Mouse (Mus musculus): Measurements from ENCODE around the gene Fhit. TPM values are rescaled to one million over a fixed set of nuclear protein-coding genes. Genes with fewer than 3 reads are reported as not detected.
A peak's percentile ranks its signal among the peaks of the same experiment; 100 is the strongest.

The Fhit gene
- total RNA-seq, 2 experiments from 2014 or later = 3.2 to 5.8 TPM

DNA sequence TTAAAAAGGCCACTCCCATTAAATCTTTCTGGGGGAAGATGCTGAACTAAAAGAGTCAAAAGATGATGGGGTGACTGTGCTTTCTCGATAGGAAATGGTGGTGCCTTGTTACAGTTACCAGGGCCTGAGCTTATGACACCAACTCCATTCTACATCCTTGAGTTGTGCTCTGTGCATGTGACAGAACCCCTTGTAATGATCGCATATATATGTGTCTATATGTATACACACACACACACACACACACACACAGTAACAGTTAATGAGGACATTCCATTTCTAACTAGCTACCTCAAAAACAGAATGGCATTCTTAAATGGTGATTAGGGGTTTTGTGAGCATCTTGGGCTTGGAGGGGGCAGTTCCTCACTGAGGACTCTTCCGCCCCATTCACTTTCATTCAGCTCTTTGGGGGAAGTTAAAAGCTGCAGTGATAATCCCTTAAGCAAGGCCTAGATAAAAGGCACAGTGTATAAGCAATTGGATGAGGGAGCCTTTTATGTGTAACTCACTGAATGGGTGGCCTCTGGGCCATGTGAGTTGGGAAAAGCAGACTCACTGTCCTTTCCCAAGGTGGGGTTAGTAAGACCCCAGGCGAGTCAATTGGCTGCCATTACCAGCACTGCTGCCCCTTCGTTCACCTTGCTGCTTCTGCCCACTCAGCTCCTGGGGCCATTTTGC is 449.9 kb downstream of the Fhit start:
- no peak for DNase-seq
- intact Hi-C loops (cut with DNase I) = no loop called here

DNA sequence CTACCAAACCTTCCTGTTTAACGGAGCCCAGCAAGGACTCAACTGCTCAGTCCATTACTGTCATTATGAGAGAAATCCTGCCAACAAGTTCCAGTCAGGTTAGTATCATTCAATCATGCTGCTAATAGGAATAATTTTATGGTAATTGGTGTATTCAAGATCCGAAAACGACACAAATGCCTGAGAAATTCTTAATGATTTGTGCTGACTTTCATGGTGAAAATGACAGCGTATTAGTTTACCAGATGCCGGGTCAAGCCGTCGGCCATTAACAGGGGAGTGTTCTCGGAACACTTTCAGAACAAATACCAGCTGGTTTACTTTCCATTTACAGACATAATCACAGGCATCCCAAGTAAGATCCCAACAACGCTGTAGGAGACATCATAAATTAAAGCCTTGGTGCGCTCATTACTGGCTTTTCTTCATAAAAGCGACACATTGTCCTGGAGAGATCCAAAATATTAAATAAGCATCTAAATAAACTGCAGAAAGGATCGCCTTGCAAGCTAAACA is 451.0 kb downstream of the Fhit start:
- DNase-seq = no peak
- intact Hi-C loops (cut with DNase I) = no loop called here

DNA sequence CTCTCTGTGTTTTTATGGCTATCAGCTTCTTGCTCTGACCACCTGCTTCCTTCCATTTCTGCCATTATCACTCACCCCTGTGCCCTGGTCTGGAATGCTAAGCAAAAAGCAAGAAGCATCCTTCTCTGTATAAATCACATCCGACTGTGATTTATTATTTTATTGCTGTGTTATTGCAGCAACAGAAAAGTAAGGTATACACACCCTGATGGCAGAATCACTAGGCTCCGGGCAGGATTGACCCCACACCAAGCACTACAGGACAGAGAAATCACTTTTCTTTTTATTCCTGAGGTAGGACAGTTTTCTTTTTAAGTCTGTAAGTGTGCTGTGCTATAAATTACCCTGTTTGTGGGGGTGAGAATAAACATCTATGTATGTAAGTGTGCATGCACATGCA is 460.1 kb downstream of the Fhit start:
- DNase-seq = no peak
- intact Hi-C loops (cut with DNase I) = no loop called here

DNA sequence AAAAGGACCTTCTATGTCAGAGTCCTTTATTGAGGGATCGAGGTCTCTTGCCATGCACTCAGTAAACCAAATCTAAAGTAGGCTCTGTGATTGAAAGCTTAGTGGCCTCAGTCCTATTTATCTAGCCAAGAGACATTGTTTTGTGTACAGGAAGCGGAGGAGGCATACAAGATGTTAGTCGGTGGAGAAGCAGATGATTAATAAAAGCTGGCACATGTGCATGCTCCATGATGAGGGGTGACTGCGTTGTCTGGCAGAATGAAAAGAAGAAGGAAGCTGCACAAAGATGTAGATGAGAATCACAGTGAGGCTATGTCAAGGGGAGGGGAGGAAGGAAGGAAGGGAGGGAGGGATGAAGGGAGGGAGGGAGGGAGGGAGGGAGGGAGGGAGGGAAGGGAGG is 481.8 kb downstream of the Fhit start:
- intact Hi-C loops (cut with DNase I) = no loop called here

DNA sequence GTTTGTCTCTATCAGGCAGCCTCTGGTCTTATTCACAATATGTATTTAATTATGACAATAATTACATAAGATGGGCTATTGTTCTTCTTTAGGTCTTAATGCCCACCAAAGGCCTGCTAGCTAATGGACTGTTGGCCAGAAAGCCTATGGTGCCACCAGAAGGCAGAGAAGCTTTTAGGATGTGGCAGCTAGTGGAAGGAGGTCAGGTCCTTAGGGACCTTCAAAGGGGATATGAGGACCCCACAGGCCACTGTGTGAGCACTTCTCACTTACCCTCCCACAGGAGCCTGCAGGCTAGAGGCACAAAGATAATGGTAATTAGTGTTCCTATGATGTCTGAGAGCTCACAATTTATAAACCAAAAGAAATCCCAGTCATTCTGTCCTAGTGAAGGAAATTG is 482.2 kb downstream of the Fhit start:
- intact Hi-C loops (cut with DNase I) = no loop called here
- DNase-seq = no peak

More for the DNA sequence above, 481.8 kb downstream of the Fhit start:
- DNase-seq = no peak

DNA sequence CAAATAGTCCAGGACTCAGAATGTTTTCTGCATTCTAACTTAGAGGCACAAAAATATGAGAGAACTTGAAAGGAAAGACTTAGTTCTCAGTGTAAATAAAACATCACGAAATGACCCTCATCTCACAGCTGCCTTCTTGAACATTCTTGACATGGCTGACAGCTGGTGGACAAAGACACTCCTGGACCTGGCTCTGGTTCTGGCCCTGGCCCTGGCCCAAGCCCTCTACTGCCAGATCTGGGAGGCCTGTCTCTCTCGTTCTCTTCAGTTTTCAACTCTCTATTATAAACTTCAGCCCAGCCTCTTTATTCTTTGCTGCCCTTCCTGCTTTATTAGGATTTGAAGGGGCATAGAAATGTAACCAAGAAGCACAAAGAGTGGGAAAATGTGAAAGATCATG is 484.2 kb downstream of the Fhit start:
- peak; percentile 90 for DNase-seq
- intact Hi-C loops (cut with DNase I) = no loop called here

DNA sequence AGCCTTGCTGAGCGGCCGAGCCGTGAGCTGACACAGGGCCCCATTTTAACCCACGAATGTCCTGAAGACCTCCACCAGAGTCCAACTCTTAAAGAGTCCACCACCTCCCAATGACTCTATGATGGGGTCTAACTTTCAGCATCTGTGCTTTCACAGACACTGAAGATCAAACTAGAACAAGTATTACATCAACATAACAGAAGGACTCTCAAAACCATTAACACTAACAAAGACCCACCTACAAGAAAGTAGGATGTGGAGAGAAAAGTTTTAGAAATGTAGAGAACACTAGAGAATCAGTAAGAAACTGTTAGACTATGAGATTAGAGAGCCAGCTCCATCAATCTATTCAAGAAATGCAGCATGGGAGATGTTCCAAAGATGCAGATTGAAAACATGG is 501.6 kb downstream of the Fhit start:
- intact Hi-C loops (cut with DNase I) = no loop called here
- DNase-seq = no peak

DNA sequence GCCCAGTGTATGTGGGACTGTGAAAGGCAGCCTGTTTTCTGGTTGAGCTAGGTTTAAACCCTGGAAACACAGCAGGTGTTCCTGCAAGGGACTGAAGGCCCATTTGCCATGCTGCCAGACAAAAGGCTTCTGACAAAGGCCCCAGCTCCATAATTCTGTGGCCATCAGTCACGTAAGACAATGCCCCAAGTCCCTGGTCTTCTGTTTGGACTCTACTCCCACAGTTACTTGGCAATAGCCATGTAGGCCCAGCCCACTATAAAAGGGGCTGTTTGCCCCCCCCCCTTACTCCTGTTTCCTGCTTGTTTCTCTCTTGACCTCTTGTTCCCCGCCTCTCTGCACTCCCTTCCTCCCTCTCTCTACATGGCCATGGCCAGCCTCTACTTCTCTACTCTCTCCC is 502.5 kb downstream of the Fhit start:
- intact Hi-C loops (cut with DNase I) = no loop called here
- no peak for DNase-seq

DNA sequence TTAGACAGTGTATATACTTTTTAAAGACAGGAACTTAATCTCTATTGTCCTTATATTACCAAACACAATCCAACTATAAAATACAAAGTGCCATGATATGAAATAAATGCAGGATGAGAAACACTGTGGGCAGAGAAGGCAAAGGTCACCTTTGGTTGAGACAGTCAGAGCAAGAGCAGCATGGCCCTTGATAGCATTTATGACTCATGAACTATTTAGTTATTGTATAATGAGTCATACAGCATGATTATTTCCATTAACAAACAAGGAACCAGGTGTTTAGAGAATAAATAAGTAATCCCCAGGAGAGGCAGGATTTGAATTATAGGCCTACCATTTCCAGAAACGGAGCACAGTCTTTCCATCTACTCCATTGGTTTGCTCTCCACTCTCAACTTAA is 503.6 kb downstream of the Fhit start:
- intact Hi-C loops (cut with DNase I) = no loop called here
- DNase-seq = no peak

DNA sequence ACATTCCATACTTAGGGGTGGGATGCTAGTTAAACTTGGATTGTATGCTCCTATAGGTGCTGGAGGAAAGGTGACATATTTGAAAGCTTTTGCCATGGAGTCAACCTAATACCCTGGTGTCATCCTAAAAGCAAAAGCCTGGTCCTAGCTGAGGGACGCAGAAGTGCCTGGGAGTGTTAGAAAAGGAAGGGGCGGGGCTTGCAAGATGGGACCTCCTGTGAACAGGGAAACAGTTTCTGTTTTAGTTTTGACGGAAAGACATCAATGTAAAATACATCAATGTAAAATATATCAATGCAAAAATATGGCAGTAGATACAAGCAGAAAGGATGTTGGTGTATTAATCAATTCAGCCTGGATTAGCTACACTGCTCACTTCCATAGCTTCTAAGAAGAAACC is 504.5 kb downstream of the Fhit start:
- no peak for DNase-seq
- intact Hi-C loops (cut with DNase I) = no loop called here

DNA sequence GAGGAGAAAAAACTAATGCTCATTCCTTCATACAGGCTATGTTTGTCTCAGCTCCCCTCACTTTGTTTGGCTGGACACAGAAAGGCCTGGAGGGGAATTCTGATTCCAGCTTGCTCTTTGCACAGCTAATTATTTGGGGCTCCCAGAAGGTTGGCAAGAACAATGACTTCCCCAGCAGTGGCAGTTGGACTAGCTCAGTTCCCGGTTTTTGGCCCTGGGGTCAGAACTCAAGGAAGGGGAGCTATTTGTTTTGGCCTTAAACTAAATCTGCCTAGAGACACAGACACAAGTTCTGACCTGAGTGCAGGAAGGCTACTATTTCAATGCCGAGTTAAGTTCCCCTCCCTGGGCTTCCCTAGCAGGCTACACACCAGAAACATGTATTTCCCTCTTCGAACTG is 506.0 kb downstream of the Fhit start:
- intact Hi-C loops (cut with DNase I) = no loop called here
- DNase-seq = no peak

DNA sequence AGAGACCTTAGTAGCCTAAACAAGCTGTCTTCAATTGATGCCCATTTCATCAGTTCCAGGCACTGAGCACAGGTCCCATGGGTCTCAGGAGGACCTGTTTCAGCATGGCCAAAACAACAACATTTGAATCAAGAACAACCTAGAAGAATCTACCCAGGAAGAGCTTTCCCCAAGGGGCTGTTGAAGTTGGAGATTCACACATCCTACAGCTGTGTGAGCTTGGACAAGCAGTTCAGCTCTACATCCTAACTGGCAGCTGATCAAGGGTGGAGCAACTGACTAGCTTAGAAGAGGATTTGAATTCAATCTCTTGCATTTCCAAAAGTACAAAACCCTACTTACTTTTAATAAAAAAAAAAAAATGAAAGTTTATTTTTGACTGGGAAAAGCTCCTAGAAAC is 514.0 kb downstream of the Fhit start:
- intact Hi-C loops (cut with DNase I) = no loop called here
- DNase-seq = no peak

DNA sequence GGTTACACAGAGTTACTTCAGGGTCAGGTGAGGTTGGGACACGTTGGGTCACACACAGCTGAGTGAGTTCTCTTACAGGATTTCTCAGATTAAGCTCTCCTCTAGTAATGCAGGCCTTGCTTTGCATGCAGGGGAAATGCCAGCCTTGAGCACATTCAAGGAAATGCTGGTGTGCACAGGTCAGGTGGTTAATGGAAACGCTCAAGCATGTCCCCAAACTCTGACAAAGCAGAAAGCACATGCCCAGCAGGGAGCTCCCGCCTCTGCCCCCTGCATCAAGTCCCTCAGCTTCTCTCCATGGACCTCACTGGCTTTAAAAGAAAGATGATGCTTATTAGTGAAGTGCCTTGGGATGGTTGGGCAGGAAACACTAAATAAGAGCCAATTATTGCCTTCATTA is 530.1 kb downstream of the Fhit start:
- DNase-seq = no peak
- intact Hi-C loops (cut with DNase I) = loop anchor here (1.0 kb wide), 1 partner anchor 40 kb away; no protein-coding TSS in a partner anchor

DNA sequence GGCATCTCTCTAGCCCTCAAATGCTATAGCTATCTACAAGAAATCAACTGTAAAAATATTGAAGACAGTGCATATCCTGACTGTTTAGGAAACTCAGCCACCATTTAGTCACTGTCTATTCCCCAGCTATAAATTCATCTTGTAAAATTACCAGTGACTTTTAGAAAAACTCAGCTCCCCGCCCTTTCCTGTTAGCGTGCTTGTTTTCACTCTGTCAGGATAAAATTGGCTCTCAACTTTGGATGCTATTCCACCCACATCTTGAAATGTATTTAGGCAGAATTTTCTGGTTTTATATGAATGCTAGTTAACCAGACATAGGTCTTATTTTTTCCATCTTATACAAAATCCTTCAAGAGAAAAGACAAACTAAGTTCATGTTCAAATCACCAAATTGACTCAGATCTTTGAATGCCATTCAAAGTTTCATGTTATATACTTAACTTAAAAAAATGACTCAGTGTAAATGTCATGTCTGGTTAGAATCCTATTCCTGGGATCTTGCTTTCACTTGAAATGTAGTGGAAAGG is 530.9 kb downstream of the Fhit start:
- DNase-seq = no peak
- intact Hi-C loops (cut with DNase I) = no loop called here

DNA sequence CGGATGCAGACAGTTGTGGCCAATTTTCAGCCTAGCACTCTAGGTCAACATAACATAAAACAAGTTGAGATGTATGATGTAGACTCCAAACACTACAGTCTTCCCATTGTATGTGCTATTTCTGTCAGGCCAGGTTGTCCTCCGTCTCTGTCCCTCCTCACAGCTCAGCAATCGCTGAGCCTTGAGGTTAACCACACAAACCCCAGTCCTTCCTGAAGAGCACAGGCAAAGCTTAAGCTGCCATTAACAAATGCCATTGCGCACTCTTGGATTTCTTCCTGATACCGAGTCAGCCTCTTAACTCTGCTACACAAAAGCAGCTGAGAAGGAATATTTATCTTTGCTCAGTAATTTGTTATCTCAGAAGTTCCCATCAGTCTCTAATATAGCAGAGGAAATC is 568.4 kb downstream of the Fhit start:
- intact Hi-C loops (cut with DNase I) = no loop called here
- no peak for DNase-seq

DNA sequence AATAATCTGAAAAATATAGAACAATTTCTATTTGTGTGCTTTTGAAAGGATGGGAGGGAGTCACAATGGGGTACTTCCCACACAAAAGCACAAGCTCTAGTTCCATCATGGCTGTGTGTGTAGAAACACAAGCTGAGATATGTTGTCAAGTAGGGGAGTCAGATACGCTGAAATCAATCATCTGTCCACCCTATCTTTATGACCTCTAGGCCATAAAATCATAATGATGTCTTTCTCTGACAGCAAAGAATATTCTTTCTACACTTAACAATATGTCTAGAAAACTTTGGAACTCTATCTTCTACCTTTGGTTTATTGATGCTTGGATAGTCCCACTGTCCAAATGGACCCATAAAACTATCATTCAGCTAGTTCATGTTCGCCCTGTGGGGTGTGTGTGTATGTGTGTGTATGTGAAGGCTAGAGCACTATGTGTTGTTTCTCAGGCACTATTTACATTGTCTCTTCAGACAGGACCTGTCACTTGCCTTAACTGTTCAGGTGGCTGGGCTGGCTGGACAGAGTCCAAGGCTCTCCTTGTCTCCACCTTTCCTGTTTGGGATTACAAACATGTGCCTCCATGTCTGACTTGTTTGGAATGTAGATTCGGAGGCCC is 592.8 kb downstream of the Fhit start:
- DNase-seq = no peak
- intact Hi-C loops (cut with DNase I) = no loop called here

DNA sequence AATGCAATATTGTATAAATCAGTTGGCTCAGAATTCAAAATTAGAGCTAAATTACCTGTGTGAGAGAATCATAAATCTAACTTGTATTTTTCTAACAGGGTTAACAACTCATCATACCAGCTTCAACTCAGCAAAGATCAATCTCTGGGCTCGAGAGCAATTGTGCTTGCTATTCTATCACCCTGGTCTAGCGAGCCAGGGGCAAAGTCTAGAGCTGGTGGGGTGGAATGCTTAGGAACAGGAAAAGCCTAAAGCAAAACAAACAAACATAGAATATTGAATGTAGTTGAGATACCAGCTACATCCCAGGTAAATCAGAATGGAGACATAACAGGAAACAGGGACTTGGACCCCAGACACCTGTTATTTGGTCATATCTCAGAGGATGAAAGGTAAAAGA is 594.1 kb downstream of the Fhit start:
- no peak for DNase-seq
- intact Hi-C loops (cut with DNase I) = no loop called here

DNA sequence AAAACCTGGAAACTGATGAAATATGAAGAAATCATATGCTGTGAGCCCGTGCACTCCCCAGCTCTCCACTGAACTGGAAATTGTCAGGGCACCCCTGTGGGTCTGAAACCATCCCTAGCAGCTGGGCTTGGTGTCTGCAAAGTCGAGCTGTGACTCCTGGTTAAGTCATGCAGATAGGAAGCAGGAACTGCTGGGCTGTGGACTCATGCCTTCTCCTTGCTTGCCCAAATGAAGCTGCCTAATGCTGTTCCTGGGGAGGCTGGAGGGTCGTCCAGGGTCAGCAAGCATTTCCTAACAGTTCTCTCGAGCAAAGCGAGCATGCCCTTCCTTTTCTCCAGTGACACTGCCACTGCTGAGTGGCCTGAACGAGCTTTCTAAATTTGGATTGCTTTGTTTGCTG is 607.1 kb downstream of the Fhit start:
- intact Hi-C loops (cut with DNase I) = no loop called here
- peak; percentile 5 for DNase-seq

DNA sequence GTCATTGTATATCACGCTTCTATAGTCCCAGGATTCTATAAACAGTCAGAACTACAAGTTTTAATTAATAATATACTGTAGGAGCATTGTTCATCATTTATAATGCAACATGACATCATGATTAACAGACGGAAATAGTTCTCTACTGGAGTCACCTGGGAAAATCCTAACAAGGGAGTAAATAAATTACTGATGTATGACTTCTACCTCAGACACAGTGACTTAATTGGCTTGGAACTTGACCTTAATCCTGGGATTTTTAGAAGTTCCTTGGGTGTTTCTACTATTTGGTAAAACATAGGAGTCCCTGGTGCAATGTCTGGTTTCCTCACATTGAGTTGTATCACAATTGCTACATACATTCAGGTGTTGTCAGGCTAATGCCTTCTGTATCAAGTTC is 613.2 kb downstream of the Fhit start:
- intact Hi-C loops (cut with DNase I) = no loop called here

DNA sequence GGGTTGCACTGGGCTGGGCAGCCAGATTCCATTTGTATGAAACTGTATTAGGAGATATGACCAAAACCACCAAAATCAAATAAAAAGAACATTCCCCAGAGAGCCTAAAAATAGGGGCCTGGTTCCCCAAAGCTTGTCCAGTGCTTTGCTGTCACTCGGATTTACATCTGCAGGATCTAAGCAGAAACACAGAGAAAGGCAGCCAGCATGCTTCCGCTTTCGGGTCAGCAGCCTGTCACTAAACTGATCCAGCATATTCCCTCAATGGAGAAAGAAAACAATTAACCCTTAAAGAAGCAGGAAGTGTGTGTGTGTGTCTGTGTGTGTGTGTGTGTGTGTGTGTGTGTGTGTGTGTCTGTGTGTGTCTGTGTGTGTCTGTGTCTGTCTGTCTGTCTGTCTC is 615.9 kb downstream of the Fhit start:
- DNase-seq = no peak
- intact Hi-C loops (cut with DNase I) = no loop called here

More for the DNA sequence above, 613.2 kb downstream of the Fhit start:
- DNase-seq = no peak

DNA sequence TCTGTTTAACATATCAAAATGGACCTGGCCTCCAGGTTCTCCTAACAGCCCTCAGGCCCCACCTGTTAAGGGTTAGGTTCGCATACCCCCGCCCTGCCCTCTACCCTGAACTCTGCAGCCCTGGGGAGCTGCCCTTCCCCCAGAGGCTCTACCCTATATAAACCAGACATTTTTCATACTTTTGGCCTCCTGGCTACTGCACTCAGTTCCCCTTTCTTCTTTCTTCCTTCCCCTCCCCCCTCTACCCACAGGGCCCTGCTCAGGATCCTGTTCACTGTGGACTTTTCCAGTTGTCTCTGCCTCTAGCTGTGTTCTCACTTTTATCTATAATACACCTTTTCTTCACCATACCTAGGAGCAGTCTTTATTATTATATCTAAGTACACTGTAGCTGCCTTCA is 627.0 kb downstream of the Fhit start:
- intact Hi-C loops (cut with DNase I) = no loop called here
- DNase-seq = no peak

DNA sequence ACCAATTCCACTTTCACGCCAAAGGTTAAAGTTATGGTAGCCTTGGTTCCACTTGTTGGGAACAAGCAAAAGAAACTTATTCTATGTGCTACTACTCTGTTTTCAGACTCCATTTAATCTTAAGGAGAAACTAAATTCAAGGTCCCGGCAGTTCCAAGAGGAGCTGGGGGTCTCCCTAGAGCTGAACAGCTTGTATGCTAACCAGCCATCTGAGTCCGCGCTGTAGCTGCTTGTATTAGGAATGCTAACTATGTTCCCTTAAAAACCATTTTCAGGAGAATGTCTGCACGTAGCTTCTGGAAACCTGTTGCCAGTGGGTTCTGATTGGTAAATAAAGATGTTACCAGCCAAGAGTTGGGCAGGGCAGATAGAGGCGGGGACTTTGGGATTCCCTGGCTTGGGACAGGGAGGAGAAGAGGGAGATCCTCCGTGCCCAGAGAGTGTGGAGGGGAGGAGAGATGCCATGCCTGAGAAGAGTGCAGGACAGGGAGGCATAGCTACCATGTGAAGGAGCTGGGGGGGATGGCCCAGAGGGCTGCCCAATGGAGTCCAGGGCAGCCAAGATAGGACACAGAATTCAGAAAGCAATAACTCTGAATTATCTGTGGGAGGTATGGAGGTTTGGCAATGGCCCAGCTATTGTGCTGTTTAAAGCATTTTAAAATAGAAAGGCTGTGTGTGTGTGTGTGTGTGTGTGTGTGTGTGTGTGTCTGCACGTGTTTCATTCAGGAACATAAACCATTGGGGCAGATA is 629.9 kb downstream of the Fhit start:
- intact Hi-C loops (cut with DNase I) = no loop called here
- DNase-seq = no peak

Data from left cerebral cortex, postnatal 4 days (tissue).